Mouse (Mus musculus) hindbrain, embryonic 16.5 days (tissue): ENCODE measurements around the gene Sim2. TPM values are rescaled to one million over a fixed set of nuclear protein-coding genes. Genes with fewer than 3 reads are reported as not detected.

ENCODE experiments used
- ATAC-seq: fragments of 200-750 bp; cut with Nextera tagmentation; 2 replicates; pipeline ENCODE4 v1.8.0; 2017; ENCODE audit warnings: moderate TSS enrichment, moderate library complexity
- H3K27ac ChIP-seq: fragments of 300-500 bp; sonication (generic); 2 replicates; pipeline ENCODE4 v1.5.1; 2014; ENCODE audit warnings: low read depth, mild to moderate bottlenecking, control low read depth, low read length, moderate library complexity
- H3K27me3 ChIP-seq: fragments of 300-500 bp; sonication (generic); replicated peaks from 2 replicates; pipeline ENCODE4 v1.6.1; 2014; ENCODE audit warnings: low read length; ENCODE audit not compliant: control insufficient read depth, insufficient read depth
- H3K36me3 ChIP-seq: fragments of 300-500 bp; sonication (generic); 2 replicates; pipeline ENCODE4 v1.6.1; 2014; ENCODE audit warnings: mild to moderate bottlenecking, low read length, moderate library complexity, mixed read lengths; ENCODE audit not compliant: control insufficient read depth, insufficient read depth
- H3K4me1 ChIP-seq: fragments of 300-500 bp; sonication (generic); 2 replicates; pipeline ENCODE4 v1.6.1; 2014; ENCODE audit warnings: low read depth, low read length; ENCODE audit not compliant: control insufficient read depth, insufficient read depth
- H3K4me2 ChIP-seq: fragments of 300-500 bp; sonication (generic); 2 replicates; pipeline ENCODE4 v1.6.1; 2014; ENCODE audit warnings: mild to moderate bottlenecking, low read length, control low read depth, moderate library complexity
- H3K4me3 ChIP-seq: fragments of 300-500 bp; sonication (generic); 2 replicates; pipeline ENCODE4 v1.5.1; 2014; ENCODE audit warnings: mild to moderate bottlenecking, low read length, control low read depth, moderate library complexity
- H3K9ac ChIP-seq: fragments of 300-500 bp; sonication (generic); 2 replicates; pipeline ENCODE4 v1.6.1; 2014; ENCODE audit warnings: low read depth, mild to moderate bottlenecking, control low read depth, low read length, moderate library complexity
- H3K9me3 ChIP-seq: fragments of 300-500 bp; sonication (generic); 2 replicates; pipeline ENCODE4 v1.6.1; 2014; ENCODE audit warnings: mild to moderate bottlenecking, low read length, moderate library complexity; ENCODE audit not compliant: control insufficient read depth
- WGBS: fragments of 180-500 bp; shearing (Covaris S2); extraction: QIAGEN DNeasy Blood & Tissue Kit; methylation state at CpG from one replicate; pipeline ENCODE4 v1.1.7; 2014; 5-methylcytosine and 5-hydroxymethylcytosine counted together
- polyA plus RNA-seq: library from polyadenylated mRNA; unstranded; fragments of >200 nt; fragmentation: Nextera tagmentation; extraction: Ambion mirVana; gene quantifications from 2 replicates; pipeline ENCODE4 v1.2.1, GENCODE M21; 2015

Sim2 gene
- polyA plus RNA-seq, 1 experiment from 2014 or later: not detected

DNA sequence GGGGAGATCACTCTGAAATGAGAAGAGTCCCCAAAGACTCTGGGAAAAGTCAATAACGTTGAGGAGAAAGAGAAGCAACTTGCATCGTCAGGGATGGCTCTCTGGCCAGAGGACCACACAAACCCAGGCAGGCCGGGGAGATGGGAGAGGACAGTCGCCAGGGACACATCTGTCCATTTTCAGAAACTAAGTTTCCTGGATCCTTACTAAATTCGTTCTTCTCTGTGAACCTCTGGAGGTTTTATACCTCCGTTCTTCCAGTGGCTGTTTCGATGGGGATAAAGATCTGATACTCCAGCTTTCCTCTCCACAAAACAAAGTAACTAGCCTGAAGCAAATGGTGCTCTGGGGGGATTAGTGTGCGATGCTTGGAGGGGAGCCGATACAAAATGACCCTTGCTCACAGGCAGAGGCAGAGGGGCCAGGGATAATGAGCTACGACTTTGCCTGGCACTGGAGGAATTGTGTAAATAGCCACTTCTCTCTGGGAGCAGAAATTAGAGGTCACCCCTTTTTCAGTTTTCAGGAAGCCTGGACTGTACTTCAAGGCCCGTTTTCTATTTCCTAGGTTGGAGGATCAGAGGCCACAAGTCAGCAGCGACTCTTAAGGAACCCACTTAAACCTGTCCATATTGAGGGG, 7.9 kb downstream of the Sim2 start:
- WGBS: 2% methylated on average over 12 of the region's 12 CpGs
- Histone ChIP-seq H3K36me3 (no peaks in the 10 kb centered on the region), H3K9ac (no peak overlapping the region), H3K27me3 (peaks cover 73% of the 10 kb centered on the region), H3K4me1 (no peaks in the 10 kb centered on the region), H3K4me3 (no peak overlapping the region), H3K4me2 (no peak overlapping the region), H3K27ac (no peak overlapping the region), H3K9me3 (no peaks in the 10 kb centered on the region)
- ATAC-seq: no peak

GRCm38 (mm10) chr16:94093151-94093863, 8.6 kb downstream of the Sim2 start:
- H3K4me3 ChIP-seq: no peak overlapping the region
- H3K4me1 ChIP-seq: no peaks in the 10 kb centered on the region
- WGBS: 3% methylated on average over 24 of the region's 24 CpGs
- ATAC-seq: no peak
- H3K36me3 ChIP-seq: no peaks in the 10 kb centered on the region
- H3K9me3 ChIP-seq: no peaks in the 10 kb centered on the region
- H3K27me3 ChIP-seq: peaks cover 75% of the 10 kb centered on the region
- no peak overlapping the region for H3K27ac ChIP-seq
- H3K4me2 ChIP-seq: no peak overlapping the region
- H3K9ac ChIP-seq: no peak overlapping the region

DNA sequence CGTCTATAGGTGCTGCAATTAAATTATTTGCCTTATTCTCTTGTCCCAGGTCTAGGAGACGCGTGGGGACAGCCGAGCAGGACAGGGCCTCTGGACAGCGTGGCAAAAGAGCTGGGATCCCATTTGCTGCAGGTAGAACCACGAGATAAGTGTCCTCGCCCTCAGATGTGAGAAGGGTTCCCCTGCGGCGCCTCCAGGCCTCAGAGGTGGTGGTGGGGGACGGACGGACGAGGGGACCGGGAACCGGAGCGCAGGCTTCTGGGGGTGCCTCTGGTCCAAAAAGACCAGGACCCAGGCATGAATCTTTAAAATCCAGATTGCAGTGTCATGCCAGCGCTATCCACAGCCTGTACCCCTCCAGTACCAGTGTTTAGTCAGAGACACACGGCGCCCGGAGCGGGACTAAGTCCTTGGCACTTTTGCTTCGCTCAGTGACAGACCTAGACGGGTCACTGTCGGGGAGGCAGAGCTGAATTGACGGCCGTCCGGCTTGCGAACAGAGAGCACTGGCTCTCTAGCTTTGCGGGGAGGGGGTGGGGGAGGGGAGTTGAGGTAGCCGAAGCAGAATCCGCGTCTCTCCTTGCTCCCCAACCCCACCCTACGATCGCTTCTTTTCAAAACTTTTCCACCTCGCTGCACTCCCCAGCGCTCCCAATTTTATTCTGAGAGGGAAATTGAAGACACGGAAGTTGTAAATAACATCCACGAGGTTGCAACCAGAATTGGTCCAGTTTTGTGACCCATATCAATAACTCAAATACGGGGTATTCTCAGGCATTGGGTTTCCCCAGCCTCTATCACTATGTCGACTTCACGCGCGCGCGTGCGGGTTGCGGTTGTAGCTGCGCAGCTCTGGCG, 9.7 kb downstream of the Sim2 start:
- no peaks in the 10 kb centered on the region for H3K9me3 ChIP-seq
- H3K27me3 ChIP-seq: peaks cover 80% of the 10 kb centered on the region
- no peak; the same call in 1 of the 2 replicates for ATAC-seq
- H3K4me2 ChIP-seq: no peak overlapping the region
- H3K9ac ChIP-seq: no peak overlapping the region
- no peaks in the 10 kb centered on the region for H3K4me1 ChIP-seq
- no peak overlapping the region for H3K27ac ChIP-seq
- WGBS: 2% methylated on average over 48 of the region's 48 CpGs
- no peak overlapping the region for H3K4me3 ChIP-seq
- no peaks in the 10 kb centered on the region for H3K36me3 ChIP-seq

GRCm38 (mm10) chr16:94095109-94095822, 10.5 kb downstream of the Sim2 start:
- Histone ChIP-seq H3K4me1 (no peaks in the 10 kb centered on the region), H3K36me3 (no peaks in the 10 kb centered on the region), H3K9me3 (no peaks in the 10 kb centered on the region), H3K4me2 (no peak overlapping the region), H3K27me3 (peaks cover 79% of the 10 kb centered on the region), H3K9ac (no peak overlapping the region), H3K4me3 (no peak overlapping the region), H3K27ac (no peak overlapping the region)
- WGBS: 1% methylated on average over 26 of the region's 26 CpGs
- no peak for ATAC-seq

- 4% methylated on average over 14 of the region's 14 CpGs for WGBS
- no peak for ATAC-seq
These were observed 11.7 kb downstream of the Sim2 start for GRCm38 (mm10) chr16:94096479-94096878.

DNA sequence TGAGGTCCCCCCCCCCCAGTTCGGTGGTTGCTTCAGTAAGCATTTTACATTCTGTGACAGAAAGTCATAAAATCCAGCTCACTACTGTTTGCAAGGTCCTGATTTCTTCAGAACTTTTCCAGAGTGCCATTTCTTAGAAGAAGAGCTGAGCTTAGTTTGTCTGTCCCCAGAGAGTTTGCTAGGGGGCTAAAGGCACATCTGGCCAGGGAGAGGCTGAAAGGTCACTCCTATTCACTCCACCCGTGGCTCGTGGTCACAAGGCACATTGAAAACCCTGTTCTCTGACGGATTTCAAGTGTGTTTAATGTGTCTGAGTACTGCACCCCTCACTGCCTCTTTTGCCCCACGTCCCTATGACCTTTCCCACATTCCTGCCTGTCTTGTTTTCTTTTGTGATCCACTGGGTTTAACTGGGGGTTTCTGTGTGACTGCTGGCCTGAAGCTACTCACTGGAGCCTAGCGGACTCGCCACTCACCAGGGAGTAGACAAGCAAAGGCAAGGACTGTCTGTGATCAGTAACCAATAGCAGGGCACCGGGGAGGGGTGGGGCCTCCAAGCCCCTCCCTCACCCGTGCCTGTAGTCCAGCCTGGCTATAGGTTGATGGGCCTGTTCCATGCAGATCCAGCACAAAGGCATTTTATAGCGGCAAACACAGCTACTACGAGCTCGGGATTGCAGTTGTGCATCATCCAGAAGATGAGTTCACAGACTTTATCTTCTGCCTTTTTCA, 13.2 kb downstream of the Sim2 start:
- Histone ChIP-seq H3K9me3 (no peaks in the 10 kb centered on the region), H3K4me1 (no peaks in the 10 kb centered on the region), H3K27ac (no peak overlapping the region), H3K4me3 (no peak overlapping the region), H3K4me2 (no peak overlapping the region), H3K36me3 (no peaks in the 10 kb centered on the region), H3K27me3 (peaks cover 56% of the 10 kb centered on the region), H3K9ac (no peak overlapping the region)
- 10% methylated on average over 12 of the region's 12 CpGs for WGBS
- ATAC-seq: no peak

More at GRCm38 (mm10) chr16:94096479-94096878, 11.7 kb downstream of the Sim2 start:
- no peak overlapping the region for H3K9ac ChIP-seq
- no peak overlapping the region for H3K27ac ChIP-seq
- H3K4me3 ChIP-seq: no peak overlapping the region
- no peaks in the 10 kb centered on the region for H3K36me3 ChIP-seq
- no peaks in the 10 kb centered on the region for H3K4me1 ChIP-seq
- no peaks in the 10 kb centered on the region for H3K9me3 ChIP-seq
- H3K27me3 ChIP-seq: peaks cover 67% of the 10 kb centered on the region
- no peak overlapping the region for H3K4me2 ChIP-seq

DNA sequence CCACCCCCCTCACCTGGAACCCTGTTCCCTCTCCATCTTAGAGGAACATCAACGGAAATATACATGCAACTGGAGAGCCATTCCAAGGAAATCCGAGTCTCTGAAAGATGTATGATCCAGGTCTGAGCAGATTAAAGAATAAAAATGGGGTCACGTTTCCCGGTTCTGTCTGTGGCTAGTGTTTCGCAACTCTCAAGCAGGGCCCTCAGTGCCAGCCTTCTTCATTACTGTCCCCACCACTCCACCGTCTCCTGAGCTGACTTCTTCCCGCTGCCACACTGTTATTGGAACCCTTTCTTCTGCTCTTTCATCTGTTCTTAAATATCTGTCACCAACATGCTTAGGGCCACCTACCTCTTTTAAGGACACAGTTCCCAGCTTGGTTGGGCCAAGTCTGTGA, 28.4 kb downstream of the Sim2 start:
- Histone ChIP-seq H3K9me3 (no peaks in the 10 kb centered on the region), H3K27me3 (no peaks in the 10 kb centered on the region; the same call in 1 of the 2 replicates), H3K36me3 (no peaks in the 10 kb centered on the region), H3K4me2 (no peak overlapping the region), H3K9ac (no peak overlapping the region), H3K4me1 (no peaks in the 10 kb centered on the region), H3K27ac (no peak overlapping the region), H3K4me3 (no peak overlapping the region)
- no peak for ATAC-seq
- 80% methylated on average over 7 of the region's 7 CpGs for WGBS

DNA sequence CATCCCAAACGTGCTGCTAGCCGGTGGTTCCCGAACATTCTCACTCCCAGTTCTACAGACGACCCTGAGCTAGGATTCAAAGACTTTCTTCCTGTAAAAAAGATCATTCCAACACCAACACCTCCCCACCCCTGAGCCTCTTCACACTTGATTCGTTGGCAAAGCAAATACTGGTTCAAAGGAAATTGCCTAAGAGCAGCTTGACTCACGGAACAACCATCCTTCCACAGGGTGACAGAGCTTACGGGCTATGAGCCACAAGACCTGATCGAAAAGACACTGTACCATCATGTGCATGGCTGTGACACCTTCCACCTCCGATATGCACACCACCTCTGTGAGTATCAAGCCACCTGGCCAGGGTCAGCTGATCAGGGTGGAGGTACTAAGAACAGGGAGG, 30.0 kb downstream of the Sim2 start:
- Histone ChIP-seq H3K9ac (no peak overlapping the region), H3K27ac (no peak overlapping the region), H3K4me2 (no peak overlapping the region), H3K27me3 (peaks cover 4% of the 10 kb centered on the region), H3K4me1 (no peaks in the 10 kb centered on the region), H3K9me3 (no peaks in the 10 kb centered on the region), H3K4me3 (no peak overlapping the region), H3K36me3 (no peaks in the 10 kb centered on the region)
- WGBS: 84% methylated on average over 9 of the region's 9 CpGs
- ATAC-seq: no peak
